Mouse (Mus musculus) brown adipose tissue, adult 24 weeks (tissue): ENCODE results near the gene Ccdc96. TPM values are rescaled to one million over a fixed set of nuclear protein-coding genes. Genes with fewer than 3 reads are reported as not detected.

Experiments
- H3K27ac ChIP-seq: fragments of 200-500 bp; replicated peaks from 2 replicates; pipeline ENCODE4 v1.5.1; 2012; ENCODE audit warnings: low read depth, mild to moderate bottlenecking, low read length
- H3K4me1 ChIP-seq: fragments of 200-500 bp; 2 replicates; pipeline ENCODE4 v1.6.1; 2012; ENCODE audit warnings: low read length, mixed read lengths; ENCODE audit not compliant: control insufficient read depth, insufficient read depth, insufficient read length
- H3K4me3 ChIP-seq: fragments of 200-500 bp; 2 replicates; pipeline ENCODE4 v1.5.1; 2012; ENCODE audit warnings: low read depth, mild to moderate bottlenecking, low read length, moderate library complexity; ENCODE audit not compliant: insufficient read depth
- polyA plus RNA-seq: library from polyadenylated mRNA; stranded (reverse); fragments of >200 nt; gene quantifications from 2 replicates; pipeline ENCODE4 v1.2.4, GENCODE M21; 2012; ENCODE audit not compliant: missing spikeins, insufficient read depth, insufficient read length

Gene Ccdc96
- 0.33 and 0.48 TPM in 2 replicates for polyA plus RNA-seq

DNA sequence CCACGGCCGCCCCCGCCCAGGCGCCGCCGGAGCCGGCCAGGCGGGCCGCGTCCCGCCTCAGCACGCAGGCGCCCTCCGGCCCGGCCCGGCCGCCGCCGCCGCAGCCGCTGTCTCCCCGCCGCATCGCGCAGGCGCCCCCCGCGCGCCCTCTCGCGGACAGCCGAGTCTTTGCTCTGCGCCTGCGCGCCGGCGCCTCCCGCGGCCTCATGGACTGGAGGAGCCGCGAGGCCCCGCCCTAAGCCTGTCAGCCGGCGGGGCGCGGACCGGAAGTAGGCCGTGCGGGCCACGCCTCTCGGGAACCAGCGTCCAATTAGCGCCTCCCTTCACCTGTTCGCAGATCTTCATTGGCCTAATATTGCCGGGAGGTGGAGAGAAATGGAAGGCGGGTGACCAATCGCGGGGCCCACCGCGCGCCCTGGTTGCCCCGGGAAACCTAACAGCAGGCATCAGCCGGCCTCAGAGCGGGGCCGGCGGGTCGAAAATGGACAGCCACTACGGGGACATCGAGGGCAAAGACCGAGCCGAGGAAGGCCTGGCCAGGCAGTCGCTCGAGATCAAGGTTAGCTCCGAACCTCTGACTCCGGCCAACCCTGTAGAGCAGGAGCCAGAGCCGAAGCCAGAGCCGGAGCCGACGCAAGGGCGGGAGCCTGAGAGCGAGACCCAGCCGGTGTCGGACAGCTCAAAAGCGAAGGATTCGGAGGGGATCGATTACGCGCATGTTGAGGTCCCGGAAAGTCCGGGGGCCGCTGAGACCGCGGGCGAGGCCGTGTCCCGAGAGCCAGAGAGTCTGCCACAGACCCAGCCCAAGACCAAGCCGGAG is at the start of gene Ccdc96, which contains the start of gene Tada2b:
Gene Ccdc96, plus strand, starts transcription at position 418 of the 820 bp plus-strand sequence.
Gene Tada2b, minus strand, starts transcription at position 115 of the 820 bp plus-strand sequence.
- Histone ChIP-seq H3K4me3 (peak within 1 kb of the TSS; percentile 99), H3K27ac (peak within 1 kb of the TSS; percentile 75), H3K4me1 (peaks cover 33% of the 10 kb centered on the region)

DNA sequence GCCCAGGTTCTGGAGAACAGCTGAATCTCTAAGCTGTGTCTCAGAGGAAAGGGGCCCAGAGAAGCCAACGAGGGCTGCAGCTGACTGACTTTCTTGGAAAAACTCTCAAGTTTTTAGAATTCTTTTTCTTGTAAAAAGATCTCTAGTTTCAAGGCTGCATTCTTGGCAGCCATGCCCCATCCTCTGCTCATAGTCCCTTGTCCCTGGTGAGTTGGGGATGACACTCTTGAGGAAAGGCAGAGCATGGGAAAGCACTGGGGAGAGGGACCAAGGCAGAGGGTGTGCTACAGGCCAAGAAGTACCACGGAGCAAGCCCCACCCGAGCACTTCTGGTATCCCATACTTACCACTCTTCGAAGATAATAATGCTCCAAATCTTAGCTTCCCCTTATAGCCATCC is 47.5 kb upstream of the Ccdc96 start:
- Histone ChIP-seq H3K4me3 (no peak overlapping the region), H3K4me1 (no peaks in the 10 kb centered on the region), H3K27ac (no peak overlapping the region)

DNA sequence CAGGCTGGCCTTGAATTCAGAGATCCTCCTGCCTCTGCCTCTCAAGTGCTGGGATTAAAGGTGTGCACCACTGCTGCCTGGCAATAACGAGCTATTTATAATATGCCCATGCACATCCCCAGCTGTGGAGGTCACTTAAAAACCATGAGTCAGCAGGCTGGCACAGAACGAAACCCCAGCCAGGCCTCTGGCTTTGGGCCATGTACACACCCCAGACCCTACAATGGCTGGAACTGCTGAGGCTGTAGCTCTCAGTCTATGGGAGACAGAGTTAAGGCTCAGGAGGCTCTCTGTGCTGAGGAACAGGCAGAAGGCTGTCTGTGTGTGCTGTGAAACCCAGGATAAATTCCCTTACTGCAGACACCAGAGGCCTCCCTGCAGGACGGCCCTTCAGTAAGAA is 43.6 kb upstream of the Ccdc96 start:
- Histone ChIP-seq H3K4me1 (no peaks in the 10 kb centered on the region), H3K4me3 (no peak overlapping the region)

DNA sequence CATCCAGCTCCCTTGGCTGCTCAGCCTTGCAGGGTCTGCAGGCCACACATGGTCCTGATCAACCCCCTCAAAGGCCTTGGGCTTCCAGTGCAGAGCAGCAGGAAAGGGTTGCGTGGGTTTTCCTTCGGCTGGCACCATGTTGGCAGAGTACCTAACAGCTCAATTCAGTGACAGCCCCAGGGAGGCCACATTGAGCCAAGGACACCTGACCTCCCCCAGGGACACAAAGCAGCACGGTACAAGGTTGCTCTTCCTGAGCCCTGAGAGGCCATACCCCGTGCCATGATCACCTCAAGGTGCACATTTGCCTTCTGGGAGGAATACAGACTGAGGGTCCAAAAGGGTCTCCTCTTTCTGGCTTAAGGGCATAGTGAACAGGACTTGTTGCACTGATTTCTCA is 39.8 kb upstream of the Ccdc96 start:
- Histone ChIP-seq H3K4me1 (no peaks in the 10 kb centered on the region), H3K4me3 (no peak overlapping the region), H3K27ac (no peak overlapping the region)

More for the DNA sequence above, 43.6 kb upstream of the Ccdc96 start:
- no peak overlapping the region for H3K27ac ChIP-seq

DNA sequence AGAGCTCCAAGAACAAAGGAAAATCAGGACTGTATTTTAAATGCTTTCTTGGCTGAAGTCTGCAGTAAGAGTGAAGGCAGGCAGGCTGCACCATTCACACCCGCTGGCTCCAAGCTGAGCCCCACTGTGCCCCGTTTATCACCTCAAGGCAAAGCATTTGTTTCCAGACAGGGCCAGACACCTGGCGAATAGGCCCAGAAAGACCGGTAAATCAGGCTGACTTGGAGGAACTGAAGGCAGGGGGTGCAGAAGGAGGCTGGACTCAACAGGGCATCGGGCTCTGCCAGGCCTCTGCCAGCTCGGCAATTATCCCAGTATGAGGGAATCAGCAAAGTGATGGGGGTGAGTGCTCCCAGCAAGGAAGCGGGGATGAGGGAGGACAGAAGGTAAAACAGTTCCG is 39.4 kb upstream of the Ccdc96 start:
- no peaks in the 10 kb centered on the region for H3K4me1 ChIP-seq
- no peak overlapping the region for H3K4me3 ChIP-seq
- no peak overlapping the region for H3K27ac ChIP-seq

DNA sequence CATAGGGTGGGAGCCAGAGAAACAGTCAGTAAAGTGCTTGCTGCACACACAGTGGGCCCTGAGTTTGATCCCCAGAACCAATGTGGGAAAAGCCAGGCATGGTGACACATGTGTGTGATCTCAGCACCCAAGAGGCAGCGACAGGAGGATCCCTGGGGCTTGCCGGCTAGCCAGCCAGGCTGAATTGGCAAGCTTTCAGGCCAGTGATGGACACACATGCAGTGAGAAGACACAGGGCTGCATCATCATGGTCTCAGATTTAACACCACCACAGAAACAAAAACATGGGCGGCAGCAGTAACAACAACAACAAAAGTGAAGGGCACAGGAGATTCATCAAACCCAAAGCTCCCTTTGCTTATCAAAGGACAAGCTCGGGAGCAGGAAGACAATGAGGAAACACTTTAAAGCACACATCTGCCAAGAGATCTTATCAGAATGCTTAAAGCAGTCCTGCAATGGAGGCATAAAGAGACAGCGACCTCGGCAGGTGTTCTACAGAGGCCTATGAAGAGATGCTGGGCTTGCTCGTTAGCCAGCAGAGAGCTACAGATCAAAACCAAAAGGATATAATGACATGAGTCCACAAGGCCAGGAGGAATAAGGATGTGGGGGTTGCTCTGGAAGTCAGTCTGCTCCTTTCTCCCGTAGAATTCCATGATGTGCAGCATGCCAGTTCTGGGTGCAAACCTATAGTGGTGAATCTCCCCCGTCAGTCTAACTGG is 38.1 kb upstream of the Ccdc96 start:
- no peak overlapping the region for H3K27ac ChIP-seq
- no peaks in the 10 kb centered on the region for H3K4me1 ChIP-seq
- no peak overlapping the region for H3K4me3 ChIP-seq

DNA sequence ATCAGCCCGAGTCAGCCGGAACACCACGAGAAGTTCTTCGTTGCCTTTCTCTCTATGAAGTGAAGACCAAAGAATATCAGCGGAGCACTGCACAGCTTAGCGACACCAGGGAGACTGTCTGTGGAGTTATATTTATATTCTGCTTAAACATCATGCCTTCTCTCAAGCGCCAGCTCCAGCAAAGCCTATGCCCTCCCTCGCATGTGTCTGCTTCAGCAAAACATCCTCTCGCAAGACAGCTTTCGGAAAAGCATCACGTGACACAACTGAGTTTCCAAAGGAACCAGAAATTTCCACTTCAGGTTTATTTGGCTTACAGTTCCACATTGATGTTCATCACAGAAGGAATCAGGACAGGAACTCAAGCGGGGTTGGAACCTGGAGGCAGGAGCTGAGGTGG is 36.5 kb upstream of the Ccdc96 start:
- Histone ChIP-seq H3K4me1 (no peaks in the 10 kb centered on the region), H3K27ac (no peak overlapping the region), H3K4me3 (no peak overlapping the region)

DNA sequence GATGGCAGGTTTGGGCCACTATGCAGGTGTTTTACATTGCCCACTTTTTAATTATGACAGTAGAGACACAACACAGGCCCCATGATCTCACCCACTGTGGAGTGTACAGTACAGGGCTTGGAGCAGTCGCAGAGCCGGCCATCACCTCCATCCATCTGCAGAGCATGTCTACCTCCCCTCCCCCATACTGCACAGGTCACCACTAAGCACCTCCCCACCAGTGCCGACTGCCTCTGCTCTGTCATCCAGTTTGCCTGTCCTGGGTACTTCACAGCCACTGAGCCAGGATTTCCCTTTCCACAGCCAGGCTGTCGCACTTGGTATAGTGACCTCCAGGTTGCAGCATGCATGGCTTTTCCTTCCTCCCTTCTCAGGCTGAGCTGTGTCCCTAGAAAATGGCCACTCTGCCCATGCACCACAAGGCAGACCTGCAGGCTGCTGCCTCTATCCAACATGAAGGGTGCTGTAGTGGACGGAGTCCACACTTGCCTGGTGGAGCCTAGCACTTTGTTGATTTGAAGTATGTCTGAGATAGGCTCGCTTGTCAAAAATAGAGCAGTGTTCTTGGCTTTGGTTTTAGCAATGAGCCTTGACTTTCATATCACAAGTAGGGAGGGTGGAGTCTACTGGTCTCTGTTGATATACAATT is 34.6 kb upstream of the Ccdc96 start:
- Histone ChIP-seq H3K27ac (no peak overlapping the region), H3K4me3 (no peak overlapping the region), H3K4me1 (no peaks in the 10 kb centered on the region)

DNA sequence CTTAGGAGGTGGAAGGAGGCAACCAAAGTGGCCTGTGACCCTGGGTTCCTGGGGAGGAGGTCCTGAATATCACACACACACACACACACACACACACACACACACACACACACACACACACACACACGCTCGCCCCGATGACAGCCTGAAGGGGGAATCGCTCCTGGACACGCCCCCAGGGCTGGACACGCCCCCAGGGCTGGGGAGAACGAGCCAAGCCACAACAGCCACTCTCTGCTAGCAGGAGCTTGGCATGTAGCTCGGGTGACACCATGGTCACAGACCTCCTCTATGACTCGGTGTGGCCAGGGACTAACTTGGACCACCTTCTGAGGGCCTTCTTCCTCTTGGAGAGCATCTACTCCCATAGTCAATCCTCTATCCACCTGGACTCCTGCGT is 33.3 kb upstream of the Ccdc96 start:
- H3K4me1 ChIP-seq, result no peaks in the 10 kb centered on the region
- no peak overlapping the region for H3K27ac ChIP-seq
- H3K4me3 ChIP-seq, result no peak overlapping the region

DNA sequence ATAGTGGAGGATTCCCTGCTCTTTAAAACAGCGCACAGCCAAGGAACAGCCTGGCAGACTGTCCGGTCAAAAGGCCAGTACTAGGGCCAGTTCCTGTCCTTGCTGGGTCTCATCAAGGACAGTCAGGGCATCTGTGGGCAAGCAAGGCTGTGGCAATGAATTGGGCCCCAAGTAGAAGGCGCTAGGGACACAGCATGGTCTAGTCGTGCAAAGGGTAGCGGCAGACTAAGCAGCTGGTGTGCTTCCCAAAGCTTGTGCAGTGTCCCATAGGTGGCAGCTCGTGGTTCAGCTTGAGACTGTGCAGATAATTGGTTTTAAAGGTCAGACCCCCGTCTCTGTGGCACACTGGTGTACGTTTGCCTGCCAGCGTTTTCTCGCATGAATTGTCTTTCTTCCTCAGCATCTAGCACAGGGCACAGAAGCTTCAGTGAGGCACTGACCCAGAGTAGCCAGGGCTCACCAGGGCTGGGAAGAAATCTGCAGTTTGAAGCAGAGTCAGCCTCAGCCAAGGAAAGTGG is 32.5 kb upstream of the Ccdc96 start:
- H3K27ac ChIP-seq, result no peak overlapping the region
- H3K4me1 ChIP-seq, result no peaks in the 10 kb centered on the region
- no peak overlapping the region for H3K4me3 ChIP-seq

DNA sequence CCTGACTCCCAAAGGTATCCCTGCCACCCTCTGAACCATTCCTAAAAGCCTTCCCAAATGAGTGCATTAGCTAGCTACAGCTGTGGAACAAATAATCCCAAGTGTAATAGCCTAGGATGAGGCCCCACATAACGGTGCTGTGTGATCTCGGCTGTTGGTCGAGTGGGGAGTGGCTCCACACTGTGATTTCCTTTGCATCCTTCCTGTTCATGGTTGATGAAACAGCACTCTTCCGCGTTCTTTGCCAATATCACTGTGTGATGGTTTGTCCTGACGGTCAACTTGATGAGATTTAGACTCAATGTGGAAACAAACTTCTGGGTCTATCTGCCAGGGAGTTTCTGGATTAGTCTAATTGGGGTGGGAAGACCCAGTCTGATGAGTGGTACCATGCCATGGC is 31.6 kb upstream of the Ccdc96 start:
- no peaks in the 10 kb centered on the region for H3K4me1 ChIP-seq
- H3K27ac ChIP-seq, result no peak overlapping the region
- no peak overlapping the region for H3K4me3 ChIP-seq

DNA sequence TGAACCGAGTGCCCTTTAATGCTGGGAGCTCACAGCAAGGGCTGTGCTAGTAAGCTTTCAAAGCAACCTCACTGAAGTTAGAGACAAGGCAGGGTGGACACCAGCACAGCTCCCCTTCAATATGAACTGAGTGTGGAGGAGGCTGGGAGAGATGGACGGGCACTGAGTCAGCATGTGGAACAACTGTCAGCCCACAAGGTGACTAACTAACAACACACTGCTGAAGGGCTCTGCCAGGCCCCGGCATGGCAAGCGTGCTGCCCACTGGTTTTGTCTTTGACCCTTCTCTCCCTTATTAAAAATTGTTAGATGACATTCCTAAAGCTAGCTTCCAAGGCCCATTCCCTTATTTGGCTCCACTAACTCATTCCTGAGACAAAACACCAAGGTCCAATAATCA is 26.7 kb upstream of the Ccdc96 start:
- no peak overlapping the region for H3K4me3 ChIP-seq
- no peaks in the 10 kb centered on the region for H3K4me1 ChIP-seq
- H3K27ac ChIP-seq, result no peak overlapping the region

DNA sequence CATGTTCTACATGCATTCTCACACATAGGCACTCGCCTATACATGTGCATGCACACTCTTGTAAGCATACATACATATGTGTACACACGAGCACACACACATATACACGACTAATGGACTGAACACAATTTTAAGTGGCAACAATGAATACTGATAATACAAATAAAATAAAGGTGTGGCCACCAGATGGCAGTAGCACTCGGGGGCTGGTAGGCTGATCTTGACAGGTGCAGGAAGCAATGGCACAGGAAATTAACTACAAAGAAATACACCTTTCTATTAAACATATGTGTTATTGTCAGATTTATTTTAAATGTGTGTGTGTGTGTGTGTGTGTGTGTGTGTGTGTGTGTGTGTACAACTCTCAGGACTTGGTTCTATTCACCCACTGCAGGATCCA is 25.5 kb upstream of the Ccdc96 start:
- Histone ChIP-seq H3K4me3 (no peak overlapping the region), H3K27ac (no peak overlapping the region), H3K4me1 (no peaks in the 10 kb centered on the region)

DNA sequence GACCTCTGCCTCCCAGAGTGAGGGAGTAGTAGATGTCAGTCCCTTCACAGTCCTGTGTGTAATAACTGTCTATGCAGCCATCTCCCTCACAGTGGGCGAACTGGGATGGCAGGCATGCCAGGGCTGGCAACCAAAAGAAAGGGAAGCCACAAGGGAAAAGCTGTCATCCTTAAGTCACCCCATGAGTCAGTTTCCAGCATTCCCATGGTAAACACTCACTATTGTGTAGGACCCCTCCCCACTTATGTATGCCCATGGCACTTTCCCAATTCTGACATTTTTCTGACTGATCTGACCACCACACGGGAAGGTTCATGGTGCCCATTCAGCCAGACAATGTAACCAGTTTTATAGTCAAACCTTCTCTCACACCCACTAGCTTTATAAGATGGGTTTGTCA is 23.7 kb upstream of the Ccdc96 start:
- Histone ChIP-seq H3K27ac (no peak overlapping the region), H3K4me1 (no peaks in the 10 kb centered on the region), H3K4me3 (no peak overlapping the region)

DNA sequence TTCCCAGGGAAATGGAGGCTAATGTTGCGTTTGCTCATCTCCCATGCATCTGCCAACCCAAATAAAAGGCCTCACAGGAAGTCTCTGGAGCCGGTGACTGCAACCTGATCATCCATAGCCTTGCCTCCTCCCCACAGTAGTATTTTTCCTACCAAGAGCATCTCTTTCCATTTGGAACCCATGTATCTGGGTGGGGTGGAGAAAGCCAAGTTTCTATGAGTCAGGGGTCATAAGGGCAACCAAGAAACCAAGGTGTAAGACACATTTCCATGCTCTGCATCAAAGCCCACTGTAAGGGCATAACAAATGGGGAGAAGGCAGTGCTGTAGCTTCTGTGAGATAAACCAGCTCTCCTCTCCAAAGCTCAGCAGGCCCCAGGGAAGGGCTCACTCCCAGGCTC is 23.2 kb upstream of the Ccdc96 start:
- no peaks in the 10 kb centered on the region for H3K4me1 ChIP-seq
- no peak overlapping the region for H3K27ac ChIP-seq
- H3K4me3 ChIP-seq, result no peak overlapping the region
